Mouse (Mus musculus): ENCODE measurements around the gene Rbl1.

- no peak for TF ChIP-seq CTCF (IDR thresholded peaks at IDR 0.05; ENCODE audit: low read depth, low read length)
- TF ChIP-seq POLR2AphosphoS5 (IDR thresholded peaks at IDR 0.05; ENCODE audit: insufficient replicate concordance, low read depth, low read length) = no peak
These were observed 43.8 kb upstream of the Rbl1 start for GRCm38 (mm10) chr2:157248111-157248510.
